In genomic region chr9:64281105-64281780, GRCm38 (mm10) we compare ENCODE assay signal across 8 mouse cellular contexts. TPM values are rescaled to one million over a fixed set of nuclear protein-coding genes. Genes with fewer than 3 reads are reported as not detected.
DNase-seq lines count a peak whose midpoint lies in the region; ATAC-seq and TF ChIP-seq lines count a peak whose summit lies in the region.

Gene Tipin, plus strand, starts transcription at chr9:64281581.

- TF ChIP-seq POLR2A in testis, adult 2 months (IDR thresholded peaks at IDR 0.05; ENCODE audit: control insufficient read depth, low read depth, low read length), result peak; percentile 95

- peaks cover 28% of the 10 kb centered on the region for H3K36me3 ChIP-seq in E14TG2a.4 (ENCODE audit: insufficient read depth, low read length)
- H3K36me3 ChIP-seq in forebrain, embryonic 12.5 days (replicated peaks), result no peaks in the 10 kb centered on the region; the same call in 1 of the 2 replicates
- no peaks in the 10 kb centered on the region for H3K36me3 ChIP-seq in heart, postnatal 0 days (replicated peaks; ENCODE audit: control insufficient read depth, insufficient read depth, low read length)
- no peaks in the 10 kb centered on the region for H3K36me3 ChIP-seq in liver, embryonic 16.5 days (ENCODE audit: control insufficient read depth, insufficient read depth)
- no peaks in the 10 kb centered on the region for H3K36me3 ChIP-seq in neural tube, embryonic 13.5 days
- no peaks in the 10 kb centered on the region for H3K36me3 ChIP-seq in testis, adult 2 months (ENCODE audit: control insufficient read depth, insufficient read depth, low read length)

- peak; percentile 97 for ATAC-seq in forebrain, embryonic 12.5 days (ENCODE audit: low FRiP score)
- peak; percentile 95 for ATAC-seq in heart, postnatal 0 days (ENCODE audit: insufficient read depth, low read depth)
- peak; percentile 91 for ATAC-seq in liver, embryonic 16.5 days (ENCODE audit: low read depth)
- peak; percentile 98 for ATAC-seq in neural tube, embryonic 13.5 days (ENCODE audit: low read depth)

- H3K4me1 ChIP-seq in E14TG2a.4 (replicated peaks; ENCODE audit: low read depth, low read length), result peaks cover 43% of the 10 kb centered on the region
- H3K4me1 ChIP-seq in forebrain, embryonic 12.5 days, result peaks cover 11% of the 10 kb centered on the region
- 0 out of 2 replicates have a peak, but pooled peaks cover 7% of the 10 kb centered on the region for H3K4me1 ChIP-seq in heart, postnatal 0 days (ENCODE audit: control insufficient read depth, insufficient read depth)
- H3K4me1 ChIP-seq in liver, embryonic 16.5 days (ENCODE audit: control insufficient read depth, low read depth, low read length), result peaks cover 14% of the 10 kb centered on the region
- H3K4me1 ChIP-seq in neural tube, embryonic 13.5 days (replicated peaks), result peaks cover 9% of the 10 kb centered on the region
- H3K4me1 ChIP-seq in testis, adult 2 months (ENCODE audit: control insufficient read depth, insufficient read depth, low read length), result no peaks in the 10 kb centered on the region

- H3K27ac ChIP-seq in forebrain, embryonic 12.5 days, result peak within 1 kb of the TSS; percentile 93
- peak within 1 kb of the TSS; percentile 84 for H3K27ac ChIP-seq in heart, postnatal 0 days (ENCODE audit: low read depth)
- H3K27ac ChIP-seq in liver, embryonic 16.5 days (ENCODE audit: low read length), result peak within 1 kb of the TSS; percentile 86
- H3K27ac ChIP-seq in neural tube, embryonic 13.5 days (replicated peaks), result peak within 1 kb of the TSS; percentile 89
- peak within 1 kb of the TSS; percentile 82 for H3K27ac ChIP-seq in testis, adult 2 months (ENCODE audit: control insufficient read depth, insufficient read depth, low read depth, low read length)

- DNase-seq in c-Kit-positive CD71-positive TER-119-positive erythroid progenitor cells, embryonic 14.5 days (ENCODE audit: low spot score), result peak; percentile 94
- DNase-seq in heart, postnatal 0 days (ENCODE audit: low spot score), result peak; percentile 93
- DNase-seq in kidney, postnatal 4 days, result peak; percentile 97 to 98

- peak within 1 kb of the TSS; percentile 78 for H3K4me2 ChIP-seq in forebrain, embryonic 12.5 days
- peak within 1 kb of the TSS; percentile 84 for H3K4me2 ChIP-seq in heart, postnatal 0 days (ENCODE audit: low read depth, low read length)
- peak within 1 kb of the TSS; percentile 72 for H3K4me2 ChIP-seq in liver, embryonic 16.5 days (ENCODE audit: low read depth, low read length)
- peak within 1 kb of the TSS; percentile 76 for H3K4me2 ChIP-seq in neural tube, embryonic 13.5 days

- H3K27me3 ChIP-seq in E14TG2a.4 (ENCODE audit: insufficient read depth, low read length), result no peaks in the 10 kb centered on the region
- H3K27me3 ChIP-seq in forebrain, embryonic 12.5 days, result no peaks in the 10 kb centered on the region
- no peaks in the 10 kb centered on the region for H3K27me3 ChIP-seq in heart, postnatal 0 days (ENCODE audit: control insufficient read depth, insufficient read depth, low read length)
- no peaks in the 10 kb centered on the region for H3K27me3 ChIP-seq in liver, embryonic 16.5 days (ENCODE audit: control insufficient read depth, insufficient read depth, low read depth, low read length)
- no peaks in the 10 kb centered on the region for H3K27me3 ChIP-seq in neural tube, embryonic 13.5 days
- no peaks in the 10 kb centered on the region for H3K27me3 ChIP-seq in testis, adult 2 months (ENCODE audit: control insufficient read depth, insufficient read depth, low read length)

- no peak for TF ChIP-seq CTCF in E14TG2a.4 (conservative IDR thresholded peaks at IDR 0.05; ENCODE audit: low read length)
- no peak for TF ChIP-seq CTCF in heart, postnatal 0 days (IDR thresholded peaks at IDR 0.05; ENCODE audit: low read depth)
- TF ChIP-seq CTCF in testis, adult 2 months (IDR thresholded peaks at IDR 0.05; ENCODE audit: control insufficient read depth, insufficient read depth, insufficient replicate concordance, low read depth, low read length), result no peak

- peak within 1 kb of the TSS; percentile 96 for H3K4me3 ChIP-seq in E14TG2a.4 (replicated peaks; ENCODE audit: low read length)
- peak within 1 kb of the TSS; percentile 81 for H3K4me3 ChIP-seq in forebrain, embryonic 12.5 days (replicated peaks)
- peak within 1 kb of the TSS; percentile 82 for H3K4me3 ChIP-seq in heart, postnatal 0 days (ENCODE audit: low read depth, low read length)
- peak within 1 kb of the TSS; percentile 85 for H3K4me3 ChIP-seq in liver, embryonic 16.5 days (ENCODE audit: low read depth, low read length)
- H3K4me3 ChIP-seq in neural tube, embryonic 13.5 days, result peak within 1 kb of the TSS; percentile 87
- H3K4me3 ChIP-seq in testis, adult 2 months (ENCODE audit: control insufficient read depth, low read depth, low read length), result peak within 1 kb of the TSS; percentile 86

- TF ChIP-seq EP300 in heart, postnatal 0 days (IDR thresholded peaks at IDR 0.05; ENCODE audit: low read depth), result peak; percentile 95

- H3K9me3 ChIP-seq in E14TG2a.4 (ENCODE audit: low read length), result no peaks in the 10 kb centered on the region
- no peaks in the 10 kb centered on the region for H3K9me3 ChIP-seq in forebrain, embryonic 12.5 days
- no peaks in the 10 kb centered on the region for H3K9me3 ChIP-seq in heart, postnatal 0 days (replicated peaks; ENCODE audit: control insufficient read depth, low read length)
- no peaks in the 10 kb centered on the region for H3K9me3 ChIP-seq in liver, embryonic 16.5 days (replicated peaks; ENCODE audit: control insufficient read depth, low read length)
- H3K9me3 ChIP-seq in neural tube, embryonic 13.5 days, result no peaks in the 10 kb centered on the region

- H3K9ac ChIP-seq in forebrain, embryonic 12.5 days, result peak within 1 kb of the TSS; percentile 96
- peak within 1 kb of the TSS; percentile 89 for H3K9ac ChIP-seq in heart, postnatal 0 days (replicated peaks; ENCODE audit: low read depth, low read length)
- peak within 1 kb of the TSS; percentile 91 for H3K9ac ChIP-seq in liver, embryonic 16.5 days (ENCODE audit: low read depth, low read length)
- peak within 1 kb of the TSS; percentile 92 for H3K9ac ChIP-seq in neural tube, embryonic 13.5 days

- 2% methylated on average over 46 of the region's 46 CpGs for WGBS in forebrain, embryonic 12.5 days
- 3% methylated on average over 46 of the region's 46 CpGs for WGBS in heart, postnatal 0 days
- WGBS in liver, embryonic 16.5 days (ENCODE audit: insufficient replicate concordance), result 1% methylated on average over 46 of the region's 46 CpGs
- 3% methylated on average over 46 of the region's 46 CpGs for WGBS in neural tube, embryonic 13.5 days

RNA-seq across cellular contexts. Expression of gene Tipin, which starts in this region (rescaled TPM):
- 252 and 254 TPM in 2 replicates for polyA plus RNA-seq in forebrain, embryonic 12.5 days (2016; fragmentation: Nextera tagmentation; extraction: Ambion mirVana)
- total RNA-seq in heart, postnatal 0 days (2014; rRNA removed; ENCODE audit: low replicate concordance), result 19.8 and 20.9 TPM in 2 replicates
- polyA plus RNA-seq in heart, postnatal 0 days (2015; fragmentation: Nextera tagmentation; extraction: Ambion mirVana), result 54.1 and 60.7 TPM in 2 replicates
- polyA plus RNA-seq in liver, embryonic 16.5 days (2015; fragmentation: Nextera tagmentation; extraction: Ambion mirVana), result 145 and 166 TPM in 2 replicates
- polyA plus RNA-seq in neural tube, embryonic 13.5 days (2015; fragmentation: Nextera tagmentation; extraction: Ambion mirVana), result 78.9 and 80.5 TPM in 2 replicates
- polyA plus RNA-seq in testis, adult 2 months (2012; rRNA removed), result 22.1 and 26.3 TPM in 2 replicates

Comparison
In these comparisons a context has a peak if more than half of its experiments do, and no peak if none do; other contexts are left out.
1. Peak in every context shown above with its lines: DNase-seq, ATAC-seq, H3K4me3 ChIP-seq and H3K27ac ChIP-seq.